Mouse (Mus musculus): ENCODE data around the gene Tle3. TPM values are rescaled to one million over a fixed set of nuclear protein-coding genes. Genes with fewer than 3 reads are reported as not detected.

Tle3 gene
- total RNA-seq, 4 experiments from 2014 or later = 3.2 to 6.7 (median 4.3) TPM

DNA sequence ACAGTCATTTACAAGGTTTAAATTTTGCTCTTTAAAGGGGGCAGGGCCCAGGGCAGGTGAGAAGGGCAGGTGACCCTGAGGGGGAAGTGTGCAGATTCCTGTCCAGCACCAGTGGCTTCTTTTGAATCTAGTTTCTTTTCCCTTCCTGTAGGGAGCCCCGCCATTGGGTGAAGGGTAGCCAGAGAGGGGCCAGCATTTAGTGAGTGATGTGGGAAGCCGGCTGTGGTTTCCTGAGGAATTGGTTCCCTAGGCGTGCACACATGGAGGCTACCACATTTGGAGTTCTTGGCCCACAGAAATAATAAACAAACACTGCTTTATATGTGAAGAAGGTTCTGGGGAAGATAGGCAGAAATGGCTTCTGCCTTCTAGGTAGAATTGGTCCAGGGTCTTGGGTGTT is 4.5 kb downstream of the Tle3 start:
- no peak for DNase-seq (ENCODE audit: low spot score in 2 of 2)

DNA sequence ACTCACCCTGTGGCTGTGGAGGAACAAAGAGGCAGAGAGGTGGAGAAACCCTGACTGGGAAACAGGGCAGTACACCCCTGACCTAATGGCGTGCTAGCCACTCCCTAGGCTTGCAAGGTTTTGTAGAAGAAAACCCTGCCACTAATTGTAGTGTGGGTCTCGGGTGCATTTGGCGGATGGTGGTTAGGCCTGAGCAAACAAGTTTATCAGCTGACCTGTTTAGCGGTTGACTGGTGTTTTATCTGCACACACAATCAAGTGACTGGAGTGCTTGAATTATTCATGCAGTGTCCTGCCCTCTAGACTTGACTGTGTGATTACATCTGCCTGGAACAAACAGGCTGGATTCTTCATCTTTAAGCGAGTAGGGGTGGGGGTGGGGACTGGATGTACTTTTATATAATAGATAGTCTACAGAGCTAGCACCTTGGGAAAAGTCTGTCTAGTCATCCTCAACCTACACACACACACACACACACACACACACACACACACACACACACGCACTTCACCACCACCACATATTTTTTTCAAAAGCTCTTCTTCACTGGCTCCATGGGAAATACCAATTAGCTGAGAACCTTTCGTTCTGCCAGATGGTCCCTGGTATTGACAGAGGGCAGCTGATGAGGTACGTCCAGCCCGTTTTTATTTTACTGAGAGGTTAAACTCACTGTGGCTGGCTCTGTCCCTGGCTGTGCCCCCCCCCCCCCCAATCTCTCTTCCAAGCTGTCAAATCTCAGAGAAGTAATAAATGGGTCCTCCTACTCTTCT is 5.7 kb downstream of the Tle3 start:
- DNase-seq (ENCODE audit: low spot score in 2 of 2) = no peak

DNA sequence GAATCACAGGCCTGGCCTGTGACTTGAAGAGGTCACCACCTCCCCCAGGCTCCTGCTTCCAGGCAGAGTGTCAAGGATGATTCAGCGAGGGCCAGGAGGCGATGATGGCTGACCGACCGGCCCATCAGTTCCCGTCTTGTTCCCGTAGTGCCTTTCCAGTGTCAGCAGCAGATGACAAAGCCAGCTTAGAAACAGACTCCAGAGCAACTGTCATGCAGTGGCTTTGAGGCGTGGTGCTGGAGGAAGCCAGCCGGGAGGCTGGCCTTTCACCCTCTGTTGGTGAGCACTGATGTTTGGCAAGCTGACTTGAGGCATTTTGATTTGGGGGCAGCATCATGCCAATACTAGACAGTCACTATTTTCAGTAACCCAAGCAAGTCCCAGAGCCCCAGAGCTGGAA is 6.3 kb downstream of the Tle3 start:
- DNase-seq (ENCODE audit: low spot score in 2 of 2) = no peak

DNA sequence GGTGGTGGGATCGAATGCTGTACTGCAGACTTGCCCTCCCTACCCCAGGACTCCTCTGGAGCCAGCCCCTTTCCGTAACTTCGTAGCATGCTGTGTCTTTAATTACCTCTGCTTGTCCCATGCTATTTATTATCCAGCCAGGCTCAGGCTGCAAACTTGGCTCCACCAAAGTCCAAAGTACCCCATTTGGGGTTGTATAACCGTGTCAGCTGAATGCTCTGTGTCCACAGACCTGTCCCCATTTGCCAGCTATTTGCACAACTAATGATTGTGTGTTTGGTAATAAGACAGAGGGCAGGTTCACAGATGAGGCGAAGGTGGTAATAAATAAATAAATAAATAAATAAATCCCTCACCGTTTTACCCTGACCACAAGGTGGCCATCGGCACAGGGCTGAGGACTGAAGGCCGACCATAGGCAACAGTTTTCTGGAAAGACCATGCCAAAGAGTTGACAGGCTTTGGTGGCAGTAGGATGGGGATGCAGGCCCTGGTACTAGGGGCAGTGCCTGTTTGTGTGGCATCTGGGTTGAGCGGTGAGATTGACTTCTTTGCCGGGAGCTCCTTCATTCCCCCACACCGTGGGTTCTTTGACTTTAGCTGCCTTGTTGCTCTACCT is 7.0 kb downstream of the Tle3 start:
- DNase-seq (ENCODE audit: low spot score in 2 of 2) = no peak

DNA sequence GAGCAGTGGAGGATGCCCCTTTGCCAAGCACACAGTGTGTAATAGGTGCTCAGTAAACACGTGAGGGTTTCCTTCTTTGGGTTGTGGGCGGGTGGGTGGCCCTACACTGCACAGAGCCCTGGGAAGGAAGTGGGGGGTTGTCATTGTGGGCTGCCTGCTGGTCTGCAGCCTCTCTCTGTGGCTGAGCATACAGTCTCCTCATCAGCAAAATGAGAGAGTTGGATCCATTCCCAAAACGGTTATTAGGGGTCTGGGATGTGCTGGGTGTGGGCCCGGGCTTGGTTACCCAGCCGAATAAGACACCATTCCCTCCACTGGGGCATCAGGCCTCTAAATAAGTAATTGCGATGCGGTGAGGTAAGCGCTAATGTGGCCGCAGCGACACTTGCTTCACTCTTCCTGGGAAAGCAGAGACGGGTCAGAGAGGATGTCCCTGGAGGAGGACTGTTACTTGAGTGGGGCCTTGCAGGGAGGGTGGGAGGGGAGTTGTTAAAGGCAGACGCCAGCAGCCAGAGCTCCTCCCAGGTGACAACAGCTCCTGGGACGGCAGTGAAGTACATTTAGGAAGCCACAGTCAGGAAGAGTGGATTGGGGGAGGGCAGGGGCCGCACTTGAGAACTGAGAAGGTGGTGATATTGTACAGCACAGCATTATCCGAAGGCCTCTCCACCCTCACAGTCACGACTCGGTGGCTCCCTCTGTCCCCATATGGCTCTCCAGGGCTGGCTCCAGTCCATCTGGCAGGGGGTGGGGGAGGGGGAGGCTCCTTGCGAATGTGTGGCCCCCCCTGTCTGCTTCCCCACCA is 8.3 kb downstream of the Tle3 start:
- DNase-seq (ENCODE audit: low spot score in 2 of 2) = no peak

DNA sequence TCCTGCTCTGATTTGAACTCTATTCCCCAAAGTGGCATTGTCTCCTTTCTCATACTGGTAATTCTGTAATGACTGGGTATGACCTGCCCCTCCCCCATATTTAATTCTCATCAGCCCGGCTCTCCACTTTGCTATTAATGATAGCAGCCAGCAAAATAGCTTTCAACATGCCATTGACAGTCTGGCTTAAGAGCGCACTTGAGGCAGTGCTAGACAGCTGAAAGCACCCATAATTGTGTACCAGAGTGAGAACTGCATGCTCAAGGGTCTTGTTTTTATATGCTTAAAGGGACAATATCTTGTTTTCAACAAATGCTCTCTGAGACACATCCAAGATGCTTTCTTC is 8.9 kb downstream of the Tle3 start:
- no peak for DNase-seq (ENCODE audit: low spot score in 2 of 2)

DNA sequence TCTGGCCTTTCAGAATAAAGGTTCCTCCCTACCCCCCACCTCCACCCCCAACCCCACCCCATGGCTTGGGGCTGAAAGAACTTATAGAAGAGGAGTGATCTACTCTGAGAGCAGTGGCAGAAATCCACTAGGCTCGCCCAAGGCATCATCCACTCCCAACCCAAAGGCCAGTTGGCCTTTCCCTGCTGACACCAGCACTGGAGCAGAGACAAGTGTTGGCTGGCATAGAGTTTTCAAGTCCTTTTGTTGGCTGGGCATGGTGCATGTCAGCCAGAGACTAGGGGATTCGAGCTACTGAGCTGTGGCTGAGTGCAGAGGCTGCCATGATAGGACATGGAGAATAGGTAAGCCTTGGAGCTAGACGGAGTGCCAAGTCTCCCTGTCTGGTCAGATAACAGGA is 9.3 kb downstream of the Tle3 start:
- DNase-seq (ENCODE audit: low spot score in 2 of 2) = no peak

DNA sequence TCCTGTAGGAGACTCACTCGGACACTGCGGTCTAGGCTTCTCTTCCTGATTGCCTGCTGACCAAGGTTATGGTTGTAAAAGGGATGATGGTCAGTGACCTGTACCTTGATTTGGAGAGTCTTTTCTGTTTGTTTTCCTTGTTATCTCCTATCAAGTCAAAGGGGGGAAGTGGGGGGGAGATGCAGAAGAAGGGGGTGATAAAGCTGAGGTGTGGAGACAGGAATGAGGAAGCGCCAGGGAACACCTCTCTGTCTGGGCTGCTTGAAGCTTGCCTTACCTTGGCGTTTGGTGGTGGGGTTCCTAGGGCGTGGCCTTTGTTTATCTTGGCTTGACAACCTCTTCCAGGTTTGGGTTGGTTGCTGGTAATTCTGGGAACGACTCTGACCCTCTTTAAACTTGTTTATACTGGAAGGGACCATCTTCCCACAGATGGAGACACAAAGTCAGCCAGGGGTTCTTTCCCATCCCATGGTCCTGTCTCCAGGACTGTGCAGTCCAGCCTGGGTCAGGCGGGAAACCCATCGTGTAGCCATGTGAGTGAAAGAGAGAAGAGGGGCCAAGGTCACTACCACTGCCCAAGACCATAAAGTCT is 10.5 kb downstream of the Tle3 start:
- DNase-seq (ENCODE audit: low spot score in 2 of 2) = no peak

DNA sequence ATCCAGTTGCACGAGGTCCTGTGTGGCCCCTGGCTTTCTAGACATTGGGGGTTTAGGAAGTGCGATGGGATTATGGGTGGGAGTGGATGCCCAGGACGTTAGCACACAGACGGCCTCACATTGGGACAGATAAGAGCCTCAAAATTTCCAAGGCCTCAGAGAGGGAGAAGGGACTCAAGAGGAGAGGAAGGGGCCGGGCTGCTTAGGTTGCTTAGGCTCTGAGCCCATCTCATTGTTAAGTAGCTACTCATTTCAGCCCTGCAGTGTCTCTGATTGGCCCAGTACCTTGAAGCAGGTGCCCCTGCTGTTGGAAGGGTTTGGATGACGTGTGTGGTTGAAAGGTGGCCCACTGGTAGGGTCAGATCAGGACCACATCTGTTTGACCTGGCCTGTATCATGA is 11.9 kb downstream of the Tle3 start:
- DNase-seq (ENCODE audit: low spot score in 2 of 2) = no peak

DNA sequence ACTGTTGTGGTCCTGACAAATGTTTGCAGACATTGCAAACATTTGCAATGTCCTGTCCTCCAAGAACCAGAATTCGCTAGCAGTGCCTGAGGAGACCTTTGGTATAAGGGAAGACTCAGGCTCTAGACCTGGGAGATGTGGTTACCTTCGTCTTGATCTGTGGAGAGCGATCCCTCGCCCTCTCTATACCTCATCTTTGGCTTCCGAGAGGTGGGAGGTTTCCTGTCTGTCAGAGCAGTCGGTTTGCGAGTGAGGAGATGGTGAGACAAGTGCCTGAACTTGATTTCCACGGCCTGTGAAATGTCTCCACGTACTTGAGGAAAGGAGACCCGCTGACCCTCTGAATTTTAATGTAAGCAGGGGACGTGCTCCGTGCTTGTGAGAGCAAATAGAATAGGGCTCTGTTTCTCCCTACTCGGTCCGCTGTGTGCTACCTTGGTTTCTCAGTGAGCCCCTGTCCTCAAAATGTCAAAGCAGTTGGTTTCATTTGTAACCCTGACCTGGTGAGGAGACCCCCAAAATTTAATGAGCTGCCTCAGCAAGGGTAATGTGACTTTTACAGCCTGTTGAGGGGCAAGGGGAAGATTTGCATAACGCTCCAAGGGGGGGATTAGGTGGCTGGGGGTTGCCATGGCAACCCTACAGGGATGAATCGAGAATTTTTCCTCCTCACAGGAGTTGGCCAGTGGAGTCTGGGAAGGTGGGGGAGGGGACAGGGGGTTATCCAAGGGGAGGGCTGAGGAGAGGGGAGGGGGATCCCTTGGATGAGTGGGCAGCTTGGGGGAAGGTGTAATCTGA is 12.7 kb downstream of the Tle3 start:
- DNase-seq (ENCODE audit: low spot score in 2 of 2) = no peak

DNA sequence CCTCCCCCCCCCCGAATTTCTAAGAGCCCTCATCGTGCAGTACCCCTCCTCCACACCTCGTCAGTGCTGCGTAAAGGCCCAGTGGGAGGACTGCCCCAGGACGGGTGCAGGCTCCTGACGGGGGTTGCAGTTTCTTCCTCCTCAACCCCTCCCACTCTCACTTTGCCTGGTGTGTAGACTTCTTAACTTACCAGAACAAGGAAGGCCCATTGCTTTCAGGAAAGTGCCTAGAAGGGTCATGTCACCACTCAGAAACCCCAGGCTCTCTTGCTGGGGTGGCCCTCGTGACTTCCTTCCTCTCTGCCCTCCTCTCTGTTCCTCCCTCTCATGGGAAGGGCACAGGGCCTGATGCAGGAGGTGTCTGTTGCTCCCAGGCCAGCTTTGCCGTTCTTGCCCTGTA is 13.6 kb downstream of the Tle3 start:
- no peak for DNase-seq (ENCODE audit: low spot score in 2 of 2)

DNA sequence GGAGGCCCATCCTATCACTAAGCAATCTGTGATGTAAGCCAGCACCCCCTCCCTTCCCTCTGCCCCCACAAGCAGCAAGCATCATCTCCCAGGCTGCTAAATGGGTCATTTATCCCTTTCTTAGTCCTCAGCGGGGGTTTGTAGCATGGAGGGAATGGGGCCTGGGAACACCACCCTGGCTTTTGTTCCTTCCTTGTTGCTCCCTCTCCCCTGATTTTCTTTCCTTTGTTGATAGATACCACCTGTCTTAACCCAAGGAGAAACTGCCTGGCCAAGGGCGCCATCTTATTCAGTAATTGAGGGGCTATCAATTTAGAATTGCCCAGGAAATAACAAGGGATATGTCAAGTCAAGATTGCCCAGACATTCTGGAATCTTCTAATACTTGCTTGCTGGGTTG is 14.1 kb downstream of the Tle3 start:
- no peak for DNase-seq (ENCODE audit: low spot score in 2 of 2)

DNA sequence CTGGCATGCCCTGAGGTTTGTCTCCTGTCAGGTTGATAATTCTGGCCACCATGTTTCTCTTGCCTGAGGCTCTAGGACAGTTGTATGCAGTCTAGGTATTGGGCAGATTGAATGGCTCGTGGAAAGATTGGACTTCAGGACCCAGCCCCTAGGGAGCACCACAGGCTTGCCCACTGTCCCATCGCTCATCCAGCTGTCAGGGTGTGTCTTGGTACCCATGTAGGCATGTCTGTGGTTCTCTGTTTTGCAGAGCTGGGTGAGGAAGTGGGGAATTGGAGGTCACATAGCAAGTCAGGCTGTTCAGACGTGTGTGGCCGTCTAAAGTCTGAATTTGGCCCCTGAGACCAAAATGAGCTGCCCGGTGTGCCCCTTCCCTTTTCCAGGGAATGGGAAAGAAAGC is 15.6 kb downstream of the Tle3 start:
- no peak for DNase-seq (ENCODE audit: low spot score in 2 of 2)

DNA sequence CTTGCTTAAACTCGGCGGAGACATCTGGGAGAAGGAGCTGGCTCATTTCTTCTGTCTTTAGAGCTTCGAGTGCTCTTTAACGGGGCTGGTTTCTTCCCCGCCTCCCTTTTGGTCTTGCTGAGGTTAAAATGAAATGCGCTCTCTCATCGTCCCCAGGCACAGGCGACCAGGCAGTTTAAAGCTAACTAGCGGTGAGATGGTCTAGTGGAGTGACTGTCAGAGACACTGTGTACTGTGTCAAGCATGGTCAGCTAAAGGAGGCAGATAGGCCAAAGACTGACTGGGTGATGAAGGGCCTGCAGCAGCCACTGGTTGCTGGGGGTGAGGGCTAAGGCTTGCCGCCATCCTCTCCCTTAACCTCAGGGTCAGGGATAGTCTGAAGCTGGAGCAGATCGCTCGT is 16.0 kb downstream of the Tle3 start:
- DNase-seq (ENCODE audit: low spot score in 2 of 2) = no peak

DNA sequence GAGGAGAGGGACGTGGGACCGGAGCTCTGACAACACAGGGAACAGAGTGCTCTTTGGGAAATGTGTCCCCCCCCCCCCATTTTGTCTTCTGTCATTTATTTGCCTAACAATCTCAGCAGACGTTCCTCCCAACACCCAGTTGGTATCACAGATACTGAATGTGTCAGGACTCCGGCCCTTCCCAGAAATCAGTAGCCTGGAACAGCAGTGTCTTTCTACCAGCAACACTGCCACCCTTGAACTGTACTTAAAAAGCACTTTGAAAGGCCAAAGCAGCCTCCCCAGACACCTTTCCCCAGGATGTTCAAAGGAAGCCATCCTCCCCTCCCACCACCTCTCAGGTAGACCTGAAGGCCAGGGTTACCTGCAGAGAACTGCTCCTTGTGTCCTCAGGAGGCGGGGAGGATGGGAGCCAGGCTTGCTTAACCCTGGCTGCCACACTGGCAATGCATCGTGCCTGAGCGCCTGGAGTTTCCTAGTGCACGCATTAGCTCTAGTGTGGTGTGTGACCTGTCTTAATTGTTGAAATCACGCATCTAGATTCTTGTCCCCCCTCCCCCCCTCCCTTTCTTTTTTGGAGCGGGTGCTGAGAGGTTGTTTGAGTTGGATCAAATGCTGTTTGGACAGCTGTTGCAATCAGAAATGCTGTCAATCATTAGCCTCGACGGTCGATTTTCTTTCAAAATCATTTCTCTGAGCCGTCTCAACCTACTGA is 16.7 kb downstream of the Tle3 start:
- no peak for DNase-seq (ENCODE audit: low spot score in 2 of 2)

DNA sequence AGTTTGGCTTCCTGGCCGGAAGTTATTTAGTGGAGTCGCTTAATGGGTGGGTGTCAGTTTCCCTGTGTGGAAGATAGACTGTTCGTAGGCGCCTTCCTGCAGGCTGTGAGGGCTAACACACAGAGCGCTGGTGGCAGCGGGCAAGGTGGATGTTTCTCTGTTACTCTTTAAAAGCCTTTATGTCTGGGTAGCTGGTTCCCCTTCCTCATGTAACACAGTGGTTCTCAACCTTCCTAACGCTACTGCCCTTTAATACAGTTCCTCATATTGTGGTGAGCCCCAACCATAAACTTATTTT is 17.2 kb downstream of the Tle3 start:
- DNase-seq (ENCODE audit: low spot score in 2 of 2) = no peak

DNA sequence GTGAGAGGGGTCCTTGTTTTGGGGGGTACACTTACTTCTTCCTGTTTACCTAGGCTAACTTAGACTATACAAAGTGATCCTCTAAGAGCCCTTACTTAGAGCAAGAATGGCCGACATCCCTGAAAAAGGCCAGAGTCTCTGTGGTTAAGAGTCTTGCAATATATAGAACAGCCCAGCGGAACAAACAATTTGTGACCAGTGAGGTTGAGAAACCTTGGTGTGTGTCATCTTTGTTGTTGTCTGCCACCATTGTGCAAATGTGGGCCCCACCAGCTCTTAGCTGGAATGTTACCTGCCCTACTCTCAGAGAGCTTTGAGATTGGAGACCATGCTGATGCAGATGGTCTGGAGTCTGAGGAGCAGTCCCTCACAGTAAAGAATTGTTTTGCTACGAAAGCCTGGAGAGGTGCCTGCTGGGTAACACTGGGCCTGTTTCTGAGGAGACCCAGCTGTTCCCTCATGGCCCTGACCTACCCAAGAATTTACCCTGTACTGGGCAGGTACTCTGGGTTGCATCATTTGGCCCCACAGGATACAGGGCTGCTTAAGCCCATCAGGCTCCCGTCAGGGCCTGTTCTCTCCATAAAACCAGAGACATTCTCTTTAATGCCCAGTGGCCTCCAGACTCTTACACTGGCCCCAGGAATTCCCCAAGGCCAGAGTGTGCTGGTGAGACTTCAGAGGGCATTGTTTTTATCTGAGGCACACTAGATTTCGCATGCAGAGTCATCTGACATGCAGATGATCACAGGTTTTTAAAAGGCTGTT is 19.6 kb downstream of the Tle3 start:
- DNase-seq (ENCODE audit: low spot score in 2 of 2) = no peak

DNA sequence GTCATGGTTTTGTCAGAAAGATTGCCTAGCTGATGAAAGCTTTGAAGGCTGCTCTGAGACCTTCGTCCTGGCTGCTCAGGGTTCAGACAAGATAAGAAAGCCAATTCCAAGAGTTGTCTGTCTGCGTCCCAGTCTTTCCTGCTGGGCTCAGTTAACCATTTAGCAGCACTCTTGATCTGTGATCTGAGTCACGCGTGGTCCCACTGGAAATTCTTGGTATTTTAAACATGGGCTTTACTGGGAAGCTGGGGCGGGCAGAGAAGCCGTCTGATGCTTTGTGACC is 20.1 kb downstream of the Tle3 start:
- no peak for DNase-seq (ENCODE audit: low spot score in 2 of 2)

DNA sequence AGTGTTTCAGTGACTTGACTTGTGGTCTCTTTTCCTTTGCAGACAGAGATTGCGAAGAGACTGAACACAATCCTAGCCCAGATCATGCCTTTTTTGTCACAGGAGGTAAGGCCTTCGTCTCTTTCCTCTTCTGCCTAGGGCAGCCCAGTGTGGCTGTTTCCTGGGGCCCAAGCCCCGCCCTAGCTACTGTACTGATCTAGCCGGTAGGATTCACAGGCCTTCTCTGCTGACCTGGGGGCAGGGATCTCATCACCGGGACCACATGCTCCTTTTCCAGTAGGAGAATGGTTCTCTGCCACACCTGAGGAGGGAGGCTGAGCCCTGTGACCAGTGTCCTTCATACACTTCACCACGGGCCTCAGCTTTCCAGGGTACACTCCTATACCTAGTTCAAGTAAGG is 21.0 kb downstream of the Tle3 start:
- no peak for DNase-seq (ENCODE audit: low spot score in 2 of 2)

DNA sequence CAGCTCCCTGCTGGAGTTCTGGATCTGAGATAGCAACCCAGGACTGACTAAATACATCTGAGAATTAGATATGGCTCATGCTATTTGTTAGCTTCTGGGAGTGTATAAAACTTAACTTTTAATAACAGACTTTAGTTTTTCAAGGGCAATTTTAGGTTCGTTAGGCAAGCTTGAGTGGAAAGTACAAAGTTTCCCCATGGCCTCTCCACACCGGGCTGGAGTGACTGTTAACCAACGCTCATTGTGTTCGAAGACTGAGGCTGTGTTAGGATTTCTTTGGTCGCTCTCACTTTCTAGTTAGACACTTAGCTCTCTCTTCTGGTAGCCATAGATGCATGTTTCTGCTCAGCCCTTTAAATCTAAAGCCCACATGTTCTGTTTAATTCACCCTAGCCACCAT is 21.7 kb downstream of the Tle3 start:
- no peak for DNase-seq (ENCODE audit: low spot score in 2 of 2)

DNA sequence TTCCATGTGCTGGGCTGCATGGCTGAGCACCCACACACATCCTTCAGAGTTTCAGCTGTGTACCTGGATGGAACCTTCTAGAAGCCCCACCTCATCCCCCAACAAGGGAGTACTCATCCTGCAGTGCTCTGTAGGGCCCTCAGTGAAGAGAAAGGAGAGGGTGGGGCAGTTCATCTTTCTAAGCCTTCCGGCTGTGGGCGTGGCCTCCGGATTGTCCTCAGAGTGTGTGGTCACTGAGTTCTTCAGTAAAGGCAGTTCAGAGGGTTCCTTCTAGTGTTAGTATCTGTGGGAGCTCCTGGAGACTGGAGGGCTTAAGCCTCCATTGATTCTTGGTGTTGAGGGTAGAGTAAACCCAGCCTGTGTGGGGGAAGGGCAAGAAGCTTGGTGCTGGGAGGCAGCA is 22.9 kb downstream of the Tle3 start:
- DNase-seq (ENCODE audit: low spot score in 2 of 2) = no peak
